Mouse (Mus musculus) heart, embryonic 16.5 days (tissue): ENCODE measurements around the gene Tex29. TPM values are rescaled to one million over a fixed set of nuclear protein-coding genes. Genes with fewer than 3 reads are reported as not detected.

ENCODE experiments used
- ATAC-seq: fragments of 200-750 bp; cut with Nextera tagmentation; replicated peaks from 2 replicates; pipeline ENCODE4 v1.8.0; 2017; ENCODE audit warnings: moderate number of reproducible peaks; ENCODE audit not compliant: insufficient read depth, low FRiP score; ENCODE audit errors: extremely low read depth
- H3K27ac ChIP-seq: fragments of 300-500 bp; sonication (generic); 2 replicates; pipeline ENCODE4 v1.5.1; 2014; ENCODE audit warnings: mild to moderate bottlenecking, low read length, control low read depth, moderate library complexity
- H3K27me3 ChIP-seq: fragments of 300-500 bp; sonication (generic); 2 replicates; pipeline ENCODE4 v1.6.1; 2014; ENCODE audit warnings: low read length, mixed read lengths; ENCODE audit not compliant: control insufficient read depth, insufficient read depth
- H3K36me3 ChIP-seq: fragments of 300-500 bp; sonication (generic); 2 replicates; pipeline ENCODE4 v1.6.1; 2014; ENCODE audit not compliant: control insufficient read depth, insufficient read depth
- H3K4me1 ChIP-seq: fragments of 300-500 bp; sonication (generic); 2 replicates; pipeline ENCODE4 v1.6.1; 2014; ENCODE audit warnings: low read length, mixed read lengths; ENCODE audit not compliant: control insufficient read depth, insufficient read depth
- H3K4me2 ChIP-seq: fragments of 300-500 bp; sonication (generic); 2 replicates; pipeline ENCODE4 v1.6.1; 2014; ENCODE audit warnings: low read depth, mild to moderate bottlenecking, control low read depth, low read length
- H3K4me3 ChIP-seq: fragments of 300-500 bp; sonication (generic); 2 replicates; pipeline ENCODE4 v1.5.1; 2014; ENCODE audit warnings: mild to moderate bottlenecking, control low read depth, low read length
- H3K9ac ChIP-seq: fragments of 300-500 bp; sonication (generic); 2 replicates; pipeline ENCODE4 v1.6.1; 2014; ENCODE audit warnings: low read length, control low read depth
- H3K9me3 ChIP-seq: fragments of 300-500 bp; sonication (generic); replicated peaks from 2 replicates; pipeline ENCODE4 v1.6.1; 2016; ENCODE audit warnings: low read length; ENCODE audit not compliant: control insufficient read depth
- WGBS: fragments of 180-500 bp; shearing (Covaris S2); extraction: QIAGEN DNeasy Blood & Tissue Kit; methylation state at CpG from one replicate; pipeline ENCODE4 v1.1.7; 2014; 5-methylcytosine and 5-hydroxymethylcytosine counted together
- polyA plus RNA-seq: library from polyadenylated mRNA; unstranded; fragments of >200 nt; fragmentation: Nextera tagmentation; extraction: Ambion mirVana; gene quantifications from 2 replicates; pipeline ENCODE4 v1.2.1, GENCODE M21; 2015

The Tex29 gene
- polyA plus RNA-seq, 1 experiment from 2014 or later: not detected

- H3K9ac ChIP-seq: 0 out of 2 replicates have a peak overlapping the region, but pooled peaks have one; percentile 17
Measured at GRCm38 (mm10) chr8:11822550-11823060, 17.7 kb upstream of the Tex29 start.

GRCm38 (mm10) chr8:11825756-11826155, 14.5 kb upstream of the Tex29 start:
- ATAC-seq: no peak
- Histone ChIP-seq H3K9me3 (no peaks in the 10 kb centered on the region), H3K4me3 (no peak overlapping the region), H3K4me1 (peaks cover 24% of the 10 kb centered on the region), H3K9ac (no peak overlapping the region), H3K4me2 (no peak overlapping the region), H3K27ac (no peak overlapping the region), H3K36me3 (peaks cover 30% of the 10 kb centered on the region), H3K27me3 (no peaks in the 10 kb centered on the region)
- WGBS: 82% methylated on average over 3 of the region's 3 CpGs

More at GRCm38 (mm10) chr8:11822550-11823060, 17.7 kb upstream of the Tex29 start:
- ATAC-seq: no peak
- Histone ChIP-seq H3K4me1 (peaks cover 38% of the 10 kb centered on the region), H3K9me3 (no peaks in the 10 kb centered on the region), H3K4me3 (no peak overlapping the region), H3K36me3 (peaks cover 47% of the 10 kb centered on the region), H3K27me3 (no peaks in the 10 kb centered on the region), H3K27ac (peak overlapping the region; percentile 87), H3K4me2 (no peak overlapping the region)
- 53% methylated on average over 9 of the region's 9 CpGs for WGBS

DNA sequence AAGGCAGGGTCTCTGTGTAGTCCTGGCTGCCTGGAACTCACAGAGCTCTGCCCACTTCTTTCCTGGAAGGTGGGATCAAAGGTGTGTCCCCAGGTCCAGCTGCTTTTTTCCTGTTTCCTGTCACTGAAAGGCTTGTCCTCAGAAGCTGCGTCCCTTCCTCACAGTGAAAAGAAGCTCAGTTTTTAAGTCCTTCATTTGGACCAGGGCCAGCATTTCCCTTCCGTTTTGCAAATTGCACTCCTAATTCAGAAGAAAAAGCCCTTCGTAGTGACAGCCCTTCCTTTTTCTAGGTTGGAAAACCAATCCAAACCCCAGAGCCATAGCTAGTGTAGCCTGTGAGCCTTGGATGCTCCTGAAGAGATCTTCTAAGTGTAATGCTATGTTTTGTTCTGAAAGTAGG, 13.0 kb upstream of the Tex29 start:
- Histone ChIP-seq H3K4me2 (no peak overlapping the region), H3K27me3 (no peaks in the 10 kb centered on the region), H3K4me3 (no peak overlapping the region), H3K4me1 (peaks cover 12% of the 10 kb centered on the region), H3K27ac (no peak overlapping the region), H3K9me3 (no peaks in the 10 kb centered on the region), H3K36me3 (peaks cover 30% of the 10 kb centered on the region), H3K9ac (no peak overlapping the region)
- WGBS: 61% methylated on average over 3 of the region's 3 CpGs
- no peak for ATAC-seq

DNA sequence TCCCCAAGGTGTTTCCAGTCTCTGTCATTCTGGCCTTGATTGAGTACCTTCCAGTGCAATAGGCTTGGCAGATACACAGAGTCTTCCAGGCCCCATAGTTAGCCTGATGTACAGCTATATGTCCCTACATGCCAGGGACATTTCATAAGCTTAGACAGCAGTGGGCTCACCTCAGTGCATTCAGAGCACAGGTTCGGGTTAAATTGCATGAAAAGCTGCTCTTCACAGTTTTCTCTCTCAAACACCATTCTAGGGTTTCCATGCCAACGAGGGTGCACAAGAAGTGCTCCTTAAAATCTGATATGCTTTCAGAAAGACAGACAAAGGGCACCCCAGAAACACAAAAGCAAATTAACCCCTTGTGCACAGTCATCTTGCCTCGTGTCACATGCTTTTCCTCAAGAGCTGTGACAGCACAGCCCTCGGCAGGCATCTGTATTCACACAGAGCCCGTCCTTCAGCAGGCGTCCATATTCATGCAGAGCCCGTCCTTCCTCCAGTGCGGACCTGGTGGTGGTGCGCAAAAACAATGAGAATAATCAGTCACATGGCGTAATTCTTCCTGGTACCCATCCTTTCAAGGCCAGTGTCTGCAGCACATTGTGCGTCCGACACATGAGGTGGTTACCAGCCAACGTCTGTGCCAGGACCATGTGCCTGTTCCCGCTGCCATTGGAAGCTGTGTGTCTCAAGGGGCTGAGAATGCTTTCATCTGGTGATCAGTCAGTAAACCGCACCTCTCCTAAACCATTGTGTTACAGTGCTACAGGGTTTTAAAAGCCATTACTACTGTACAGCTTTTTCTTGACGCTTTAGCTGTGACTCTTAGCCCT, 9.8 kb upstream of the Tex29 start:
- H3K4me3 ChIP-seq: no peak overlapping the region
- 77% methylated on average over 16 of the region's 16 CpGs for WGBS
- H3K27me3 ChIP-seq: no peaks in the 10 kb centered on the region
- no peak overlapping the region for H3K27ac ChIP-seq
- no peak for ATAC-seq
- H3K36me3 ChIP-seq: peaks cover 35% of the 10 kb centered on the region
- H3K9ac ChIP-seq: no peak overlapping the region
- H3K4me1 ChIP-seq: no peaks in the 10 kb centered on the region
- no peaks in the 10 kb centered on the region for H3K9me3 ChIP-seq
- H3K4me2 ChIP-seq: no peak overlapping the region

GRCm38 (mm10) chr8:11831174-11831573, 9.1 kb upstream of the Tex29 start:
- WGBS: 71% methylated on average over 10 of the region's 10 CpGs
- ATAC-seq: no peak
- Histone ChIP-seq H3K4me2 (no peak overlapping the region), H3K9me3 (no peaks in the 10 kb centered on the region), H3K36me3 (peaks cover 35% of the 10 kb centered on the region), H3K9ac (no peak overlapping the region), H3K27ac (no peak overlapping the region), H3K4me3 (no peak overlapping the region), H3K27me3 (no peaks in the 10 kb centered on the region), H3K4me1 (no peaks in the 10 kb centered on the region)

GRCm38 (mm10) chr8:11831939-11832338, 8.3 kb upstream of the Tex29 start:
- Histone ChIP-seq H3K27me3 (no peaks in the 10 kb centered on the region), H3K27ac (no peak overlapping the region), H3K4me3 (no peak overlapping the region), H3K36me3 (peaks cover 33% of the 10 kb centered on the region), H3K9me3 (no peaks in the 10 kb centered on the region), H3K4me1 (no peaks in the 10 kb centered on the region), H3K9ac (no peak overlapping the region), H3K4me2 (no peak overlapping the region)
- ATAC-seq: no peak
- 84% methylated on average over 5 of the region's 5 CpGs for WGBS

DNA sequence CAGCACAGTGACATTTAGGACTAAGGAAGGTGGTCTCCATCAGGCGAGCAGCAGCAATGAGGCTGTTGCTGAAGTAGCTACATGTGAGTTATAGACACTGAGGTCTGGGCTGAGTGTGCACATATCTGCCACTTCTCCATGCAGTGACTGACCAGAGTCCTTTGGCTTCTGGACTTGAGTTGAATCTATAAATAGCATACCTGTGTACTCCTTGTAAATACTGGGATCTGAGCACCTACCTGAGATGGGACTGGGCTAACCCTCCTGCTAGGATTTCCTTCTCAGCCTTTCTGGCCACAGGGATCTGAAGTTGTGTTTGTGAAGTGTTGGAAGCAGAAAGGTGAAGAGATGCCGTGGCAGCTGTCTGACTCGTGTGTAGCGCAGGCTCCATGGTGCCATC, 7.1 kb upstream of the Tex29 start:
- Histone ChIP-seq H3K9ac (no peak overlapping the region), H3K9me3 (no peaks in the 10 kb centered on the region), H3K4me1 (no peaks in the 10 kb centered on the region), H3K4me2 (no peak overlapping the region), H3K4me3 (no peak overlapping the region), H3K27me3 (no peaks in the 10 kb centered on the region), H3K36me3 (peaks cover 29% of the 10 kb centered on the region), H3K27ac (no peak overlapping the region)
- 90% methylated on average over 4 of the region's 4 CpGs for WGBS
- no peak for ATAC-seq

GRCm38 (mm10) chr8:11834200-11834599, 6.1 kb upstream of the Tex29 start:
- Histone ChIP-seq H3K4me1 (no peaks in the 10 kb centered on the region), H3K36me3 (peaks cover 26% of the 10 kb centered on the region)

GRCm38 (mm10) chr8:11834691-11835090, 5.6 kb upstream of the Tex29 start:
- ATAC-seq: no peak
- Histone ChIP-seq H3K4me2 (no peak overlapping the region), H3K36me3 (peaks cover 26% of the 10 kb centered on the region), H3K4me1 (no peaks in the 10 kb centered on the region), H3K27me3 (no peaks in the 10 kb centered on the region), H3K9ac (no peak overlapping the region), H3K27ac (no peak overlapping the region), H3K9me3 (no peaks in the 10 kb centered on the region), H3K4me3 (no peak overlapping the region)
- WGBS: 86% methylated on average over 16 of the region's 16 CpGs

More at GRCm38 (mm10) chr8:11834200-11834599, 6.1 kb upstream of the Tex29 start:
- Histone ChIP-seq H3K9ac (no peak overlapping the region), H3K4me2 (no peak overlapping the region), H3K27me3 (no peaks in the 10 kb centered on the region), H3K4me3 (no peak overlapping the region), H3K27ac (no peak overlapping the region), H3K9me3 (no peaks in the 10 kb centered on the region)
- ATAC-seq: no peak
- 85% methylated on average over 5 of the region's 5 CpGs for WGBS
